Mouse (Mus musculus): ENCODE data around the gene Drg1.
"Not testable (repeated sequence)": the region's sequence is repeated elsewhere in the genome, so short reads cannot be mapped to it uniquely, and the experiment has no call there.

Gene Drg1

GRCm38 (mm10) chr11:3165210-3165782, 100.9 kb downstream of the Drg1 start:
- not testable (repeated sequence) for DNase-seq

- not testable (repeated sequence) for DNase-seq
Observed at GRCm38 (mm10) chr11:3163661-3164060, 102.6 kb downstream of the Drg1 start.

- DNase-seq, result not testable (repeated sequence)
Observed at GRCm38 (mm10) chr11:3163122-3163521, 103.1 kb downstream of the Drg1 start.

GRCm38 (mm10) chr11:3162236-3162897, 103.8 kb downstream of the Drg1 start:
- DNase-seq, result peak; percentile 21 to 52

GRCm38 (mm10) chr11:3161370-3161769, 104.8 kb downstream of the Drg1 start:
- DNase-seq, result peak; percentile 32 to 51

- DNase-seq, result not testable (repeated sequence)
Observed at GRCm38 (mm10) chr11:3158800-3159199, 107.4 kb downstream of the Drg1 start.

GRCm38 (mm10) chr11:3157996-3158395, 108.2 kb downstream of the Drg1 start:
- DNase-seq, result not testable (repeated sequence)

- DNase-seq, result not testable (repeated sequence)
Observed at GRCm38 (mm10) chr11:3156991-3157390, 109.2 kb downstream of the Drg1 start.

GRCm38 (mm10) chr11:3153666-3154397, 112.4 kb downstream of the Drg1 start:
- peak; percentile 22 to 52 for DNase-seq

GRCm38 (mm10) chr11:3151358-3151757, 114.9 kb downstream of the Drg1 start:
- DNase-seq, result not testable (repeated sequence)

- DNase-seq, result not testable (repeated sequence)
Observed at GRCm38 (mm10) chr11:3150677-3151003, 115.6 kb downstream of the Drg1 start.

GRCm38 (mm10) chr11:3150003-3150676, 116.1 kb downstream of the Drg1 start:
- DNase-seq, result peak; percentile 31 to 37

- DNase-seq, result not testable (repeated sequence)
Observed at GRCm38 (mm10) chr11:3149471-3149870, 116.7 kb downstream of the Drg1 start.

GRCm38 (mm10) chr11:3146806-3147205, 119.4 kb downstream of the Drg1 start:
- DNase-seq, result not testable (repeated sequence)

GRCm38 (mm10) chr11:3145359-3146165, 120.7 kb downstream of the Drg1 start:
- DNase-seq, result not testable (repeated sequence)

GRCm38 (mm10) chr11:3143984-3144383, 122.2 kb downstream of the Drg1 start:
- DNase-seq, result peak; percentile 32 to 46

GRCm38 (mm10) chr11:3142413-3142812, 123.8 kb downstream of the Drg1 start:
- DNase-seq, result peak; percentile 60 to 71

- DNase-seq, result not testable (repeated sequence)
Observed at GRCm38 (mm10) chr11:3140967-3141535, 125.2 kb downstream of the Drg1 start.

- peak in 1 of 2 experiments; percentile 42 for DNase-seq
Observed at GRCm38 (mm10) chr11:3138323-3138722, 127.9 kb downstream of the Drg1 start.

All from cerebellum, adult 18-20 months (tissue).